8 mouse cellular contexts compared by ENCODE assay signal in the genomic region with DNA sequence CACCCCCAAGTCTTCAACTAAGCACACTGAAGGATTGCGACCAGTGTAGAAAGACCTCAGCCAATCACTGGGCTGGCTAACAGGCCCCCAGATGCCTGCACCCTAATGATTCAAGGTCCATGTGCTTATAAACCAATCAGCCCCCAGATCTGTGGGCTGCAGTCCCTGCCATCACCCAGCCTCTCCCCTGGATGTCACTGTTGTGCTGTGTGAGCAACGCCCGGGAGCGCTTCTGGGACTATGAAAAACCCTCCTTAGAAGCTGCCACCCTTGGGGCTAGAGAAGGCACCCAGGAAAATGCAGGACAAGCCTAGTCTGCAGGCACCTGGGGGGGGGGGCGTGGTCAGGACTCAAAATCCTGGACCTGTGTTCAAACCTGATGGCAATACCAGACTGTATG.
DNase-seq lines count a peak whose midpoint lies in the region; ATAC-seq and TF ChIP-seq lines count a peak whose summit lies in the region.

No protein-coding gene starts in this region.

- WGBS in forebrain, embryonic 12.5 days, result 14% methylated on average over 5 of the region's 5 CpGs
- 31% methylated on average over 5 of the region's 5 CpGs for WGBS in neural tube, embryonic 12.5 days

- H3K4me2 ChIP-seq in forebrain, embryonic 12.5 days, result no peak overlapping the region
- no peak overlapping the region for H3K4me2 ChIP-seq in neural tube, embryonic 12.5 days (replicated peaks)

- no peaks in the 10 kb centered on the region for H3K9me3 ChIP-seq in forebrain, embryonic 12.5 days
- no peaks in the 10 kb centered on the region for H3K9me3 ChIP-seq in neural tube, embryonic 12.5 days

- H3K27me3 ChIP-seq in forebrain, embryonic 12.5 days, result peaks cover 96% of the 10 kb centered on the region
- H3K27me3 ChIP-seq in neural tube, embryonic 12.5 days (replicated peaks), result no peaks in the 10 kb centered on the region; the same call in none of the 2 replicates

- H3K9ac ChIP-seq in forebrain, embryonic 12.5 days, result no peak overlapping the region
- no peak overlapping the region for H3K9ac ChIP-seq in neural tube, embryonic 12.5 days

- peaks cover 30% of the 10 kb centered on the region for H3K4me1 ChIP-seq in forebrain, embryonic 12.5 days
- H3K4me1 ChIP-seq in neural tube, embryonic 12.5 days, result peaks cover 14% of the 10 kb centered on the region; the same call in 1 of the 2 replicates

- DNase-seq in gastrocnemius, postnatal 10 days, result peak; percentile 6
- DNase-seq in gastrocnemius, postnatal 25 days, result no peak
- peak; percentile 29 to 31 for DNase-seq in right cerebral cortex, adult 2 months (ENCODE audit: low spot score in 2 of 2)
- DNase-seq in right cerebral cortex, postnatal 25 days, result no peak
- DNase-seq in layer of hippocampus, adult 2 months (ENCODE audit: low spot score in 2 of 2), result peak; percentile 45 to 62
- DNase-seq in urinary bladder, adult 18-20 months (ENCODE audit: low spot score in 2 of 2), result no peak

- H3K4me3 ChIP-seq in forebrain, embryonic 12.5 days (replicated peaks), result no peak overlapping the region
- H3K4me3 ChIP-seq in layer of hippocampus, adult 2 months, result no peak overlapping the region
- no peak overlapping the region for H3K4me3 ChIP-seq in neural tube, embryonic 12.5 days

- peak; percentile 45 for ATAC-seq in forebrain, embryonic 12.5 days (ENCODE audit: low FRiP score)
- peak; percentile 78 for ATAC-seq in neural tube, embryonic 12.5 days (ENCODE audit: low FRiP score, low read depth)

- H3K27ac ChIP-seq in forebrain, embryonic 12.5 days, result no peak overlapping the region
- H3K27ac ChIP-seq in layer of hippocampus, adult 2 months, result 0 out of 2 replicates have a peak overlapping the region, but pooled peaks have one; percentile 28
- H3K27ac ChIP-seq in neural tube, embryonic 12.5 days, result no peak overlapping the region

- peak; percentile 79 for TF ChIP-seq CTCF in layer of hippocampus, adult 2 months (conservative IDR thresholded peaks at IDR 0.05)

- no peaks in the 10 kb centered on the region for H3K36me3 ChIP-seq in forebrain, embryonic 12.5 days (replicated peaks)
- no peaks in the 10 kb centered on the region for H3K36me3 ChIP-seq in neural tube, embryonic 12.5 days

Comparison
In these comparisons a context has a peak if more than half of its experiments do, and no peak if none do; other contexts are left out.
1. DNase-seq: peak in gastrocnemius, postnatal 10 days (single experiment), right cerebral cortex, adult 2 months (2 of 2) and layer of hippocampus, adult 2 months (2 of 2); none in gastrocnemius, postnatal 25 days (single experiment), right cerebral cortex, postnatal 25 days (single experiment) and urinary bladder, adult 18-20 months (0 of 2).